Mouse (Mus musculus) ovary, postnatal 36 days (tissue): ENCODE measurements around the gene Rhbdf2.
"Not testable (repeated sequence)": the region's sequence is repeated elsewhere in the genome, so short reads cannot be mapped to it uniquely, and the experiment has no call there.

Source experiments
- DNase-seq: peaks from one replicate; pipeline ENCODE4 v3.0.0; 2022; ENCODE audit warnings: low spot score, mixed read lengths

Gene Rhbdf2

DNA sequence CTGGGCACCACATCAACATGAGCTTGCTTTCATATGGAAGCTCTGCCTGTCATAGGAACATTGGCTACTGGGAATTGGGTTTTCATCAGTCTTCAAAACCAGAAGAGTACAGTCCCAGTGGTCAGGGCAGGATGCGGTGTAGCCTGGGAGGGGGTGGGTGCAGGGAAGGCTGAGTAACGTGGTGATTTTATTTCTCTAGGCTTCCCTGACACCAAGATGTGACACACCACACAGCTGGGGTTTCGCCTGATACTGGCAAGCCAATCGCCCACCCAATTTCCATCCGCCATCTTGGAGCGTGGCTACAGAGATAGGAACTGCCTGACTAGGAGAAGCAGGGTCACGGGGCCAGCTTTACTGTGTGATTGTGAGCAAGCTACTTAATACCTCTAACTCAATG, 8.2 kb downstream of the Rhbdf2 start:
- DNase-seq = no peak

GRCm38 (mm10) chr11:116617641-116618040, 9.2 kb downstream of the Rhbdf2 start:
- DNase-seq = no peak

DNA sequence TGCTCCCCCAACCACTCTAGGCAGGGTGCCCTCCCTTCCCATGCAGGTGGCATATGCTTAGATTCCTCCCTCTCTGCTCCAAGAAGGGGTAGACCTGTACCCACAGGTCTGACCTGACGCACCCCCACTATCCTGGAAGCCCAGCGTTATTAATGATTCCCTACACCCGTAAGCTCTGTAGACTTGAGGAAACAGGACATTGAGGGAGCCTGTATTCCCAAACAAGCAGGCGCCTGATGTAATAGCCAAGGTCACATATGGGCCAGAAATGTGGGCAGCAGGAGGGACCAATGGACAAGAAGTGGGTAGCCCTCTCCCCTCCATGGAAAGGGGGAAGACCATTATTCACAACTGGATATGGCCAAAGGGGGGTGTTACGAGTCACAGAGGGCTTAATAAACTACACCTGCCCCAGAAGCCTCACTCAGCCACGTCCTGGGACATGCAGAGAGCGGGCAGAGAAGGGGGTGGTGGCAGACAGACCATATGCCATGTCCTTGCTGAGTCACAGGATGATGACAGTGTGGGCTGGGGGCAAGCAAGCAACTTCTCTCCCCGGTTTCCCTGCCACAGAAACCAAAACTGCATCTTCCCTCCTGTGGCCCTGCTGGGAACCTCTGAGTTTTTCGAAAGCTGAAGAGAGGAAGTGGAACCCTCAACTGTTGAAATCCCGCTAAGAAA, 10.2 kb downstream of the Rhbdf2 start:
- DNase-seq = no peak

DNA sequence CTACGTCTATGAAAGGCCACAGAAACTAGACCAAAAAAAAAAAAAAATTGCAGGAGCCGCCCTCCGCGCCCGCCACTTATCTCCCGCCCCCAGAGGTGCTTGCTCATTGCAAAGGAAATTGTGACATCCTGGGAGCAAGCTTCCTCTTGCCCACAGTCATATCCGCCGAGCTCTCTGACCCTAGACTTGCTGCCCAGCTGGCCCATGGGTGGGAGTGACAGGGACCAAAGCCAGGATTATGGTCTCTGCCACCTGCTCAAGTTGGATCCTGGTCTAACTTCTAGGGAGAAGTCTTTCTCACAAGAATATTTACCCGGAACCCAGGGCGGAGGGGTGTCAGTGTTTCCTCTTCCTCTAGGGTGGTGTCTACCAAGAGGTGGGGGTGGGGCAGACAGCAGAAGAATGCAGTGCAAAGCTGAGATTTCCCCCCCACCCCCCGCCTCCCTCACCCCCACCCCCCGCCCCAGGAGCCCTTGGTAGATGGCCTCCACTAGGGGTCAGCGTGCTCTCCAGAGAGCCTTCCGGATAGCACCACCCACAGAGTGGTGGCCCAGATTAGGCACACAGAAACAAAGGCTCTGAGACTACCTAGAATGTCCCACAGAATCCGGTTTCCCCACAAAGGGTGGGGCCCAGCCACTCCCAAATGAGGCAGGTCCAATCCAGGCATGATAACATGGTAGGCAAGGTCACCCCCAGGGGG, 10.9 kb downstream of the Rhbdf2 start:
- peak; percentile 60 for DNase-seq

- DNase-seq = no peak
Measured at GRCm38 (mm10) chr11:116613234-116613633, 13.6 kb downstream of the Rhbdf2 start.

DNA sequence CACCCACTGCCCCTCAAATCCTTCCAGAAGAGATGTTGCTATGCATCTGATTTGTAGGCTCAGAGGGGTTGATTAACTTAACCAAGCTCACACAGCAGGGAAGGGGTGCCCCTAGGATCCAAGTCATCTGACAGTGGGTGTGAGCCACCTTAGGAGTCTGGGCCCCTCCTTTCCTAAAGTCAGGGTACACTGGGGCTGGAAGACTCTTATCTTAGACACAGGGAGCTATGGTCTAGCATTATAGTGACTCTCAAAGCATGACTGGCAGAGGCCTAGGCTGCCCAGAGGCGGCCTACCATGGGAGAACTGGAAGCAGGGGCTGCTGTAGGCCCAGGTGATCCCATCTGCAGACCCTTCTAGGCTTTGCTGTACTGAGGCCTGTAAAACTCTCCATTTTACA, 14.3 kb downstream of the Rhbdf2 start:
- no peak for DNase-seq

GRCm38 (mm10) chr11:116611883-116612282, 14.9 kb downstream of the Rhbdf2 start:
- no peak for DNase-seq

DNA sequence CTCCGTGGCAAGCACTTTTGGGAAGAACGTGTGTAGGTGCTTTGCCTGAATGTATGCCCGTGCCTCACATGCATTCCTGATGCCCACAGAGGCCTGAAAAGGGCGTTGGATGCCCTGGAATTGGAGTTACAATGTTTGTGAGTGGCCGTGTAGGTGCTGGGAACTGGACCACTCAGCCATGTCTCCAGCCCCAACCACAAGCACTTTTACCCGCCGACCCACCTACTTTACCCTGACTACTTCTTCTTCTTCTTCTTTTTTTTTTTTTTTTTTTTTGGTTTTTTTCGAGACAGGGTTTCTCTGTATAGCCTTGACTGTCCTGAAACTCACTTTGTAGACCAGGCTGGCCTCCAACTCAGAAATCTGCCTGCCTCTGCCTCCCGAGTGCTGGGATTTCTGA, 15.7 kb downstream of the Rhbdf2 start:
- DNase-seq = not testable (repeated sequence)

DNA sequence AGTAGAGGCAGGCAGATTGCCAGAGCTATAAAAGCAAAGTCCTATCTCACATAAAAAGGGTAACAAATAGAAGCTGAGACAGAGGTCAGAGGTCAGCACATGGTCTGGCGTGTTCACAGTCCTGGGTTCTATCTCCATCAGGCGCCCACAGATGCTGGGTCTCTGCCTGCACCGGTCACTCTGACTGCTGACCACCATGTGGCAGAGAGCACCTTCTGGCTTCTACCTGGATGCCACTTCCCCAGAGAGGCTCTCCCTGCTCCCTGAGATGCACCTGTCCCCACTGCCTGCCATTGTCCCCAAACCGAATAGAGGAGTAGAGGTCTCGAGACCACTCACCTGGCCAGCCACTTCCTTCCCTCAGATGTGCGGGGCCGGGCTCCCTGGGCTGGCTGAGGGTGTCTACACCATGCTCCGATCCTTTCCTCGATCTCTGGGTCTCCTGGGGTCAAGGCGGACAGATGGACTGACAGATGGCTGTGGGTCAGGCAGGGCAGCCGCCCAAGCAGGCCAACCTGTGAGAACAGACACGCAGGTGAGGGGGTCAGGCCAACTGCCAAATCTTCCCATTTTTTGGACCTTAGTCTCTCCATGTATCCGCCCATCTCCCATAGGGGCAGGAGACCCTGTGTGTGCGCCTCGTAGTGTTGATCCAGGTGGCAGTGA, 16.7 kb downstream of the Rhbdf2 start:
- no peak for DNase-seq

DNA sequence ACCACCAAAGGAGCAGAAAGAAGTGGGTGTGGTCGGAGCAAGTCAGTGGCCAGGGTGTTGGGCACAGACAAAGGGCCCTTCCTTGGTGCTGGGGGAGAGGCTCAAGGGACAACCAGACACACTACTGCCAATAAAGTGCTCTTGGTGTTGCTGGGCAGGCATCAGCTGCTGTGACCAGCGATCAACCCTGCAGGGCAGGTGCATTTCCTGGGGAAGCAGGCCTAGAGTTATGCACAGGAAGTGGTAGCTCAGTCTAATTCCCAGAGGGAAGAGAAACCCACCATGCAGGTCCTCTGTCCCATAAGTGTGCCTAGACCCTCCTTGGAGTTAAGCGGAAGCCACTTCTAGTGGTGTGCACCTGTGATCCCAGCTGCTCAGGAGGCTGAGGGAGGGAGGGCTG, 19.1 kb downstream of the Rhbdf2 start:
- no peak for DNase-seq

DNA sequence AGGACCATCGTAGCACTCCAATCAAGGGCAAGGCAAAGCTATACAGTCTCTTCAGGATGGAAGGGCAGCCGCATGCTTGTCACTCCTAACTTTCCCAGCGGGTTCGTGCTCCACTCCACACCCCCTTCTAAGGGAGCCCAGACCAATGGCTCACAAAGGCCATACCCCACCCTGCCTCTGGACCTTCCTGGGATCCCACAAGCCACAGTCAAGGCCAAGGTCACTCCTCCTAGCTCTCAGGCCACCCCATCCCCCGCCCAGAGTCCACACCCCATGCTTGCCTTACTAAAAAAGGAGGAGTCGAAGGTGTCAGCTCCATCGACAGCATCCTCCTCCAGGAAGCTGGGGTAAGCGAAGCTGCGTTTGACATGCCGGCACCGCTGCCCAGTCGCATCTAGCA, 22.7 kb downstream of the Rhbdf2 start:
- DNase-seq = no peak

- DNase-seq = no peak
Measured at GRCm38 (mm10) chr11:116603339-116603738, 23.5 kb downstream of the Rhbdf2 start.

DNA sequence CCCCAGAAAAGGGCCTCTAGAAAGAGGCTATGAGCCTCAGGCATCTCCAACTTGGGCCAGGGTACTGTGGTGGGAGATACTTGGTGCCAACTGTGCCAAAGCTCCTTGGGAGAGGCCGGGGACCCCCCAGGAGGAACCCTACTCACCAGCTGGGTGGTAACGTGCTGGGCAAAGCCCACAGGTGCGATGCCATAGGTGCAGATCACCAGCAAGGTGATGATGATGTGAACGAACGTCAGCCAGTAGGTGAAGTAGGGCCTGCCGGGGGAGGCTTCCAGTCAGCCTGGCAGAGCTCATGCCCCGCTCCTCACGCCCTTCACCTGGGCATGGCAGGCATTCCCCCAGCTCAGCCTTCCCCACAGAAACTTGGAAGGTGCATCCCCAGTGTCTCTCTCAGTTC, 24.8 kb downstream of the Rhbdf2 start:
- no peak for DNase-seq

DNA sequence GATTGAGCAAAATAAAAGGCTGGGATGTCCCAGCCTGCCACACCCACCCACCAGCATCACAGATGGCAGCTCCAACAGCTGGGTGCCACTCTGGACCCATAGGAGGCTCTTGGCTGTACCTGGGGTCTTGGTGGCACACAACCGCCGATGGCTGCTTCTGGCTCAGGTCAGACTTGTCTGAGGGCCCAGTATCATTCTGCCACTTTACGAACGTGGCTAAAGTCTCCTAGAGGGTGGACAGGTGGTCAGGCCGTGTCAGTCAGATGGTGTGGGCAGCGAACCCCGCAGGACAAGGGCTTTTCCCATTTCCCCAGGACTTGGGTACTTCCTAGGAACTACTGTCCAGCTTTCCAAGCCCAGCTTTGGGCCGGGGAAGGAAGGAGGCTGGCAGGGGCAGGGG, 25.7 kb downstream of the Rhbdf2 start:
- no peak for DNase-seq

DNA sequence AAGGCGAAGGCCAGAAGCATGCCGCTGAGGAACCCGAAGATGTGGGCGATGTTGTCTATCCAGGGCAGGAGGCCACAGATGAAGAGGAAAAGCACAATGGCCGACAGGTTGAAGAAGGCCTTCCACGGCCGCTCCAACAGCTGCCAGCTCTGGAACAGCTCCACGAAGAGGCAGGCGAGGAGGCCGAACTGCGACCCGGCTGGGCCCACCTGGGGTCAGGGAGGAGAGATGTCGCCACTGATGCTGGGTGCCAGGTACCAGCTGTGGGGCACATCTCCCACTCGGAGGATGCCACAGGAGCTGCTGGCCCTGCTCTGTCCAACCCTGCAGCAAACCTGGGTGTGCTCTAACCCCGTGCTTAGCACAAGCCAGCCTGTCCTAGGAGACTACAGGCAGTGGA, 27.6 kb downstream of the Rhbdf2 start:
- no peak for DNase-seq

GRCm38 (mm10) chr11:116598193-116598592, 28.6 kb downstream of the Rhbdf2 start:
- no peak for DNase-seq

- no peak for DNase-seq
Measured at GRCm38 (mm10) chr11:116596766-116597165, 30.1 kb downstream of the Rhbdf2 start.

DNA sequence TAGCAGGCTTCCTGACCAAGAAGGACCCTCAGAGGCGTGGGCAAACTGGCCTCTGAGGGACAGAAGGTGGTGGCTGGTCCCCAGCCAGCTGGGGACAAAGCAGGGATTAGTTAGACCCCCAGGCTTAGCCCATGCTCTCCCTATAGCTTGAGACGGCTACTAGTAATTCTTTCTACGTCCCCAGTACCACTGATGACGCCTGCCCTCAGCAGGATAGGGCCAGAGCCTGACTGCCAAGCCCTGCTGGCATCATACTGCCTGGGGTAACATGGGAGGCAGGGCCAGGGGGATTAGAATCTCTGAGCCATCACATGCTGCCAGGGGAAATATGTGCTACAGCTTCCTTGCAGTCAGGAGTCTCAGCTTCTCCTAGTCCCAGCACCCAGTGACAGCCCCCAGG, 33.5 kb downstream of the Rhbdf2 start:
- DNase-seq = no peak

- DNase-seq = peak; percentile 91
Measured at GRCm38 (mm10) chr11:116592428-116592827, 34.4 kb downstream of the Rhbdf2 start.

DNA sequence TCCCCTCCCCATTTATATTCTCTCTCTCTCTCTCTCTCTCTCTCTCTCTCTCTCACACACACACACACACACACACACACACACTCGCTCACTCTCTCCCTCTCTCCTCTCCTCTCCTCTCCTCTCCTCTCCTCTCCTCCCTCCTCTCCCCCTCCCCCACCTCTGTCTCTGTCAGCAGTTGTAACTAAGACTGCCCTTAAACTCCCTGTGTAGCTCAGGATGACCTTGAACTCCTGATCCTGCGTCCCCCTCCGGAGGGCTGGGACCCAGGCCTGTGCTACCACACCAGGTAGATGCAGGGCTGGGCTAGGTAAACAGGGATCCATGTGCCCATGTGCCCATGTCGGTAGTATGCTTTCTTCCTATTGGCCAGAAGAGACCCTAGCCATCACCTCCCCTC, 35.2 kb downstream of the Rhbdf2 start:
- DNase-seq = no peak

- no peak for DNase-seq
Measured at GRCm38 (mm10) chr11:116589574-116589973, 37.2 kb downstream of the Rhbdf2 start.

GRCm38 (mm10) chr11:116589020-116589531, 37.7 kb downstream of the Rhbdf2 start:
- DNase-seq = no peak
